Mouse (Mus musculus): ENCODE measurements around the gene S1pr2.
"Not testable (repeated sequence)": the region's sequence is repeated elsewhere in the genome, so short reads cannot be mapped to it uniquely, and the experiment has no call there.

Gene S1pr2

DNA sequence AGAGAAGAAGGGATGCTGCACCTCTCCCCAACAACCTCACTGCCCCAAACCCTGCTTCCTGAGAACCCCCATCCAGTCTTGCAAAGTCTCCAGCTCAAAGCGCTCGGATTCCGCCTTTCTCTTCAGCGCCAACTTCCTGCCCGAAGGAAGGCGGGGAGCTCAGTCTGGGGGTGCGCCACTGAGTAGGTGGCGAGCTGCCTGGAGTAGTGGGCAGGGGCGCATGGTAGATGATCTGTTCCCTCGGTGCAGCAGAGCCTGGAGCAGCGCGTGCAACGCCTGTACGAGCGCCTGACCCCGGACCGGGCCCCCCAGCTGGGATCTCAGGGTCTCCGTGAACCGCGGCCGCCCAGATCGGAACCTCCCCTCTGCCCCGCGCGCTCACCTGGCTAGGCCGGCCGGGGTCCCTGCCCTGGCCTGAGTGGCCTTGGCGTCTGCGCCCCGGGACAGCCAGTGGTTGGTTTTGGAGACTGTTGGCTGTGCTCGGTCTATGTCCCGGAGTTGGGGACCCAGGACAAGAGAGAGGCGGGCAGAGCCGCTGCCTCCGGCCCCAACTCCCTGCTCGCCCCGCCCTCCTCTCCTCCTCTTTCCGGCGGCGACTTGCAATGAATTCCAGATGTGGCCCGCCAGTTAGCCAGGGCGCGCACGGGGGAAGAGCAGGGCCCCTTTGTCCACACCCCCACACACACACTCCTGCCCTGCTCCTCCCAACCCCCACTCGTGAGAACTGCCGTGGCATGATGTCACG is at the start of gene S1pr2:
S1pr2 (minus strand) TSS at position 566 of the 745 bp plus-strand sequence.
- DNase-seq (ENCODE audit: low spot score): peak; percentile 71

DNA sequence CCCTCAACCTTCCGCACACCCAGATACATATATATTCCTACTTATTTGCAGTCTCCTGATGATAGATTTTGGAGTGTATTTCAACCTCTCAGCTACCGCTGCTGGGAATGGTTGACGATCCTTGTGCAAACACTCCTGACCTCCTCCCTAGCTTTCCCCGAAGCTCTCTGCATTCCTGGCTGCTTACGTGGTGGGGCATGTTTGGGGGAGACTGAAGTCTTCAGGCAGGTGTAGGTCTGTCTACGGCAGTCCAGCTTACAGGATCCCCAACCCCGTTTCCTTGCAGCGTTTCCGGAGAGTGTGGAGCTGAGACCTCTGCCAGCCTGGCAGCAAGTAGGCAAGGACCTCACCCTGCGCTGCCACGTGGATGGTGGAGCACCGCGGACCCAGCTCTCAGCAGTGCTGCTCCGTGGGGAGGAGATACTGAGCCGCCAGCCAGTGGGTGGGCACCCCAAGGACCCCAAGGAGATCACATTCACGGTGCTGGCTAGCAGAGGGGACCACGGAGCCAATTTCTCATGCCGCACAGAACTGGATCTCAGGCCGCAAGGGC is 48.8 kb upstream of the S1pr2 start:
- DNase-seq (ENCODE audit: low spot score): no peak

DNA sequence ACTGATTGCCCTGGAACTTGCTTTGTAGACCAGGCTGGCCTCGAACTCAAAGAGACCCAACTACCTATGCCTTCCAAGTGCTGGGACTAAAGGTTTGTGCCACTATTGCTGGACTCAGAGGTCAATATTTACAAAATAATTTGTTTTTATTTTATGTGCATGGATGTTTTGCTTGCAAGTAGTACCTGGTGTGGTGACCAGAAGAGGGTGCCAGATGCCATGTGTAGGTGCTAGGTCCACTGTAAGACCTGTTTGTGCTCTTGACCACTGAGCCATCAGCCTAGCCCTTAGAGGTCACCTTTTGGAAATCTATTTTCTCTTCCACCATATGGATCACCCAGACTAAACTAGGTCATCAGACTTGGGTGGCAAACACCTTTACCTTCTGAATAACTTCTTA is 46.1 kb upstream of the S1pr2 start:
- DNase-seq (ENCODE audit: low spot score): no peak

DNA sequence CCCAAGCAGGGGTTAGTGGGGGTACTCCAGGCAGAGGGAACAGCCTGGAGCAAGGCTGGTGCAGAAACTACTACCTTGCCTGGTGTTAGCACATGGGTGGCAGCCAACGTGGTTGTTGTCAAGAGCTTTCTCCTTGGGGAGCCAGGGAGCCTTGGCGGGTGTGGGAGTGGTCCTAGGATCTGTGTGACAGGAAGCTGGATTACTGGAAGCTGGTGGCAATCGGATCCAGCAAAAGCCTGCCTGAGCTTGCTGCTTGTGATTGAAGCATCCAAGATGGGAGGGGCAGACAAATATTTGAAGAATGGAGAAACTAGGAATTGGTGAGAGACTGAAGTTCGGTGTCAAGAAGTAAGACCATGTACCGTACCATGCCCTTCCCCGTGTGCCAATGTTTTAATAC is 45.7 kb upstream of the S1pr2 start:
- DNase-seq (ENCODE audit: low spot score): no peak

DNA sequence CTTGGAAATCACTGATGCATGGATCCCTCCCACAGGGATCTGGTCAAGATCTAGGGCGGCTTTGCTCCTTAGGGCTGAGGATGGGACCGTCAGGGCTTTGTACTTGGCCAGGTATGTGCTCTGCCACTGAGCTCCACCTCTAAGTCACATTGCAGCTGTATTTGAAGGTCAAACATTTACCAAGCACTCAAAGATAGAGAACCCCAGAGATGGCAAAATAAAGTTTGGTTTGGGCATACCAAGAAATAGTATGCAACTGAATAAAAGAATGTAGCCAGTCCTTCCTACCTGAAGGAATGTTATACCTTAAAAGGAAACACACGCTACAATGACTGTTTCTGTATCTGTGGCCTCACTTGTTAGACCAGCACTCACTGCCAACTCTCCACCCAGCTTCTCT is 44.8 kb upstream of the S1pr2 start:
- DNase-seq (ENCODE audit: low spot score): no peak

DNA sequence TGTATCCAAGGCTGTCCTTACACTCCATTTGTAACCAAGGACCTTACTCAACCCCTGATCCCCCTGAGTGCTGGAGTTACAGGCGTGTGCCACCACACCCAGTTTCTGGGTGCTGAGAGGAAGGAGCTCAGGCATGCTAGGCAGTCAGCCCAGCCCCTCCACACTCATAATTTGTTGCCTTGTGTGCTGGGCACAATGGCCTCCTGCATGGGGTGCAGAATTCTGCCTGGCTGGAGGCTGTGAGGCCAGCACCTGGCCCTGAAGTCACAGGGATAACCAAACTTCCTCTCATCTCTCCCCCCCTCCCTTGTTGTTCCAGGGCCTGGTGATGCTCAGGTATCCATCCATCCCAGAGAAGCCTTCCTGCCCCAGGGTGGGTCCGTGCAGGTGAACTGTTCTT is 42.0 kb upstream of the S1pr2 start:
- no peak for DNase-seq (ENCODE audit: low spot score)

DNA sequence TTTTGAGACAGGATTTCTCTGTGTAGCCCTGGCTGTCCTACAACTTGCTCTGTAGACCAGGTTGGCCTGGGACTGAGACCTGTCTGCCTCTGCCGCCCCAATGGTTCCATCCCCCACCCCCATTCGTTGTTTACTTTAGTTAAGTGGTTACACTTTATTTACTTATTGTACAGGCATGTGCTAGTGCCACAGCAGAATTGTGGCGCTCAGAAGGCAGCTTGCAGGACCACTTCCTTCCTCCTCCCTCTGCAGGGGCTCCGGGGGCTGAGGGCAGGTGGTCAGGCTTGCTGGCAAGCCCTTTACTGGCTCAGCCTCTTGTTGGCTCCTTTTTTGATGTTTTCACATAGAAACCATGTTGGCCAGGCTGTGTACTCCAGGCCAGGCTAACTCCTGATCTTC is 40.6 kb upstream of the S1pr2 start:
- DNase-seq (ENCODE audit: low spot score): no peak

DNA sequence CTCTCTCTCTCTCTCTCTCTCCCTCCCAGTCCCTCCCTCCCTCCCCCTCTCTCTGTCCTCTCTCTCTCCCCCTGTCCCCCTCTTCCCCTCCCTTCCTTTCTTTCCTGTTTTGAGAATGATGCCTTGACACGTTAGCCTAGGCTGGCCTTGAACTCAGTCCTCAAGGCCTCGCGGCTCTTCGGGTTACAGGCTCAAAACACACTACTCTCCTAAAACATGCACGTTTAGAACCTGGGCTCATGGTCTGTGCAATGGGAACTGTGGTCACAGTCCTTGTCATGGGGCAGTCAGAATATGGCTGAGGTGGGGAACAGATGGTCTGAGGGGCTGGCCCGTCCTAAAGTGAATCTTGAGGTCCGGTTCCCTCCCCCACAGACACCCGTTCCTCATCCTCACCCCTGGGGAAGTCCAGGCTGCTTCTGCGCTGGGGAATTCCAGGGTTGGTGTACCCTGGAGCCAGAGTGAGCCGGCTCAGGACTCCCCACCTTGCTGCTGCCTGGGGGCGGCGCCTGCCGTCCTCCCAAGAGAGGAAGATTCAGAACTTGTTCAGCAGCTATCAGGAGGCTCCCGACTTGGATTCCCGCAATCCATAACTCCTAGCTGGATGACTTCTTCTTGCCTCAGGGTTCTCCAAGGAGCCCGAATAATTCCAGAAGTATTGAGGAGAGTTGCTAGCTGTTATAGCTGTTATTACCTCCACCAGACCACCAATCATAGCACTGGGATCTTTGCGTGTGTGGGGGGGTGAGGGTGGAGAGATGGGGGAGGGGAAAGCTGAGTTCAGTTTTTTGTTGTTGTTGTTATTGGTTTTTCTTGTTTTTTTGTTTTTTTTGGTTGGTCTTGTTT is 40.0 kb upstream of the S1pr2 start:
- DNase-seq (ENCODE audit: low spot score): no peak

DNA sequence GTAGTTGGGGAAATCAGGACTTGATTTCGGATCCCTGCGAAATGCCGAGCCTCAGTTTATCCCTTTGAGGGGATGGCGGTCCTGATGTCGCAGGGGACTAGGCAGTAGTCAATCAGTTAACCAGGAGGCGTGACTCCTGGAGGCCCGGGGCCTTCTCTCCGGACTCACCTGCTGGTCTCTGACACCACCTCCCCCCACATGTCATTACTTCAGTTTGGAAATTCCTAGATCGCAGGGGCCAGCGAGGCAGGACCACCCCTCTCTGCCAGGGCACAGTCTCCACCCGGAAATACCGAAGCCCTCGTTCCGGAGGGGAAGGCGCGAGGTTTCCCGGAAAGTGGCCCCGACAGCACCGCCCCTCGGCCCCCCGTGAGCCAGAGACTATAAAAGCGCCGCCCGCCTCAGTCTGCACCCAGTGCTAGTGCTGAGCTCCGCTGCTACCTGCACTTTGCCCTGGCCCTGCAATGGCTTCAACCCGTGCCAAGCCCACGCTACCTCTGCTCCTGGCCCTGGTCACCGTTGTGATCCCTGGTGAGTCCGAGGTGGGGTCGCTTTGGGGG is 39.1 kb upstream of the S1pr2 start, which contains the start of gene Icam1:
Icam1 (plus strand) TSS at position 415 of the 560 bp plus-strand sequence.
- no peak for DNase-seq (ENCODE audit: low spot score)

DNA sequence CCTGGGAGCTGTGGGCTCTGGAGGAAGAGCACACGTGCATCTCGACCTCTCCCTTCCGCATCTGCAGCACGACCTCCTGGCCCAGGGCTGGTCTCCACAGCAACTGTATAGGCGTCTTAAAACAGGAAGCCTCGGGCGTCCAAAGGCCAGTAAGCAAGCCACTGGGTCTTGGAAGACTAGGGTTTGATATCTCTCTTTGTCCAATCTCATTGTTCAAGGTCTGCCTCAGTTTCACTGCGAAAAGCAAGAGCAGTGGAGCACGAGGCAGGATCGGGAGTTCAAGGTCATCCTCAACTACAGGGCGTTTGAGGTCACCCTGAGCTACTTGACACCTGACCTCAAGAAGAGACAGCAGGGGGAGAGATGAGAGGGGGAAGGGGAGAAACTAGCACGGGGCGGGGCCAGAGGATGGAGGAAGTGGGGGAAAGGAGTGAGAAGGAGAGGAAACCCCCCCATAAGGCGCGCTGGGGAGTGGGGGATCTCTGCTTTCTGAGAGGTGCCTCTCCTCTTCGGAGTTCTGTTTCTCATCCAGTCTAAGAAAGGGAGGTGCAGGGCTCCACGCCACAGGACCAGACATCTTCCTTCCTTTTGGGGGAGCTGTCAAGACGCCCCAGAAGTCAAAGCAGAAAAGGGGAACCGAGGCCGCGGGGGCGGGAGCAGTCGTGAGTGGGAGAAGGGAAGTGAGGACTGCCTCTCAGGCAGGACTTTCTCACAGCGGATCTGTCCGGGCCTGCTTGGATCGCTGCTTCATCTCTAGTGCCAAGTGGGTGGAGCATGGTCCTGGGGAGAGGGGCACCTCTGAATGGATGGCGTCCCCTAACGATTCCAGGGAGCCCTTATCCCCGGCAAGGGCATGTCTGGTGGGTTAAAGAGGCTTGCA is 38.4 kb upstream of the S1pr2 start:
- DNase-seq (ENCODE audit: low spot score): no peak

DNA sequence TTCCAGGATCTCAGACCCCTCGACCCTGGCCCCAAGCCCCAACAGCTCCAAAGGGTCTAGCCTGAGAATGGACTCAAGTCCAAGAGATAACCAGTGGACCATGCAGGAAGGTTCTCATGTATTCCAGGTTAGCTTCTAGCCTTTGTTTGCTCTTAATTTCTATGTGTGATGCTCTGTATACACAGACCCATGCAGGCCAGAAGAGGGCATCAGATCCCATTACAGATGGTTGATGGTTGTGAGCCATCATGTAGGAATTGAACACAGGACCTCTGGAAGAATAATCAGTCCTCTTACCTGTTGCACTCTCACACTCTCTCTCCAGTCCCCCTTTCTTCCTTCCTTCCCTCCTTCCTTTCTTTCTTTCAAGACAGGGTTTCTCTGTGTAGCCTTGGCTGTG is 35.8 kb upstream of the S1pr2 start:
- DNase-seq (ENCODE audit: low spot score): no peak

DNA sequence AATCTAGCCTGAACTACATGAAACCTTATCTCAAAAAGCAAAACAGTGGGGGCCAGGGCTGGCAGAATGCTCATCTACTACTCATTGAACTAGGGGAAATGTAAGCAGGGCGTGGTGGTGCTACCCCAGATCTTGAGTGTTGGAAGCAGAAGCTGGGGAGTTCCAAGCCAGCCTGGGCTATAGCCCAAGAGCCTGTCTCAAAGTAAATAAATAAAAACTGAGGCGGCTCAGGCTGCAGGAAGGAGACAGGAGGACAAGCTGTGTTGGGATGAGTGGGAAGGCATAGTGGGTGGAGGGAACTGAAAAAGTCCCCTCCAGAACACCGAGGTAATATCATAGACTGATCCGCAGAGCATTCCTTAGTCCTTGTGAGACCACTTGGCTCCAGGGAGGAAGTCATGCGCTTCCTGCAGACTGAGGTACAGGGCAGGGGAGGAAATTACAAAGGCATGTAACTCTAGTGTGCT is 35.3 kb upstream of the S1pr2 start:
- DNase-seq (ENCODE audit: low spot score): no peak

DNA sequence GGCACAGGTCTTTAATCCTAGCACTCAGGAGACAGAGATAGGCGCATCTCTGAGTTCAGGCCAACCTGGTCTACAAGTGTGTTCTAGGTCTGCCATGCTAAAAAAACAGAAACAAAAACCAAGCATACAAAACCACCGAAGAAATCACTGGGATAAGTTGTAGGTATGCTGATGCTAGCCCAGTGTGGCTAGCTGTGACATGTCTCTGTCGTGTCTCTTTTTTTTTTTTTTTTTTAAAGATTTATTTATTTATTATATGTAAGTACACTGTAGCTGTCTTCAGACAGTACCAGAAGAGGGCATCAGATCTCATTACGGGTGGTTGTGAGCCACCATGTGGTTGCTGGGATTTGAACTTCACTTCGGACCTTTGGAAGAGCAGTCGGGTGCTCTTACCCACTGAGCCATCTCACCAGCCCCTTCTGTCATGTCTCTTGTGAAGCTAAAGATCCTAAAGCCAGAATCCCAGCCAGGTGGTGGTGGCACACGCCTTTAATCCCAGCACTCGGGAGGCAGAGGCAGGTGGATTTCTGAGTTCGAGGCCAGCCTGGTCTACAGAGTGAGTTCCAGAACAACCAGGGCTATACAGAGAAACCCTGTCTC is 34.5 kb upstream of the S1pr2 start:
- not testable (repeated sequence) for DNase-seq (ENCODE audit: low spot score)

DNA sequence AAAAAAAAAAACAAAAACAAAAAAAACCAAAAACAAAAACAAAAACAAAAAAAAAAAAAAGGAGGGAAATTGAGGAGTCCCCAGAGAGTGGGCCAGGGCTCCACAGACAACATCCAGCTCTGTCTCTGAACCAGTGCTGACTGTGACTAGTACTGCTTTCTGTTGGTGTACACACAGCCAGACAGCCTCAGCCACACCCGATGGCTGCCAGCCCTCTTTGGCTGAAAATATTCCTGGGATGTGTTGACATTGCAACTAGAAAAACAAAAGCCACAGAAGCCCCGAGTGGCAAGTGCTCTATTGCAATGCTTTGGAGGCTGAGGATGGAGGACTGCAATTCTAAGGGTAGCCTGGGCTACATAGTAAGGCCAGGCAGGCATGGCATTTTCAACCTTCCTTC is 33.8 kb upstream of the S1pr2 start:
- DNase-seq (ENCODE audit: low spot score): no peak

DNA sequence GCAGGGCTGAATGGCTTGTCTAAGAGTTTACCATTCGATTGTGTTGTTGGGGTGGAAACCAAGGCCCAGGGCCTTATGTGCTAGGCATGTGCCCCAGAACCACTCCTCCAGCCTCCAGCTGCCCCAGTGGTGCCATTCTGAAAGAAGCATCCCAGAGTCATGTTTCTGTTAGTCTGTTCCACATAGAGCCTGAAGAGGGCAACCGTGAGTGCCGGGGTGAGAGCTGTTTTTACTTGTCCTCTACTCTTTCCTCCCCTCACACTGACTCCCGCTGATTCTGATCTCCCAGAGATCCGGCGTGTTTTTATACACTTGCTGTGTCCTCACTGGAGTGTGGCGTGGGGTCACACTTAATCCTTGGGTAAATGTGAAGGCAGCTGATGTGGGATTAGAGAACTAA is 31.4 kb upstream of the S1pr2 start:
- no peak for DNase-seq (ENCODE audit: low spot score)

DNA sequence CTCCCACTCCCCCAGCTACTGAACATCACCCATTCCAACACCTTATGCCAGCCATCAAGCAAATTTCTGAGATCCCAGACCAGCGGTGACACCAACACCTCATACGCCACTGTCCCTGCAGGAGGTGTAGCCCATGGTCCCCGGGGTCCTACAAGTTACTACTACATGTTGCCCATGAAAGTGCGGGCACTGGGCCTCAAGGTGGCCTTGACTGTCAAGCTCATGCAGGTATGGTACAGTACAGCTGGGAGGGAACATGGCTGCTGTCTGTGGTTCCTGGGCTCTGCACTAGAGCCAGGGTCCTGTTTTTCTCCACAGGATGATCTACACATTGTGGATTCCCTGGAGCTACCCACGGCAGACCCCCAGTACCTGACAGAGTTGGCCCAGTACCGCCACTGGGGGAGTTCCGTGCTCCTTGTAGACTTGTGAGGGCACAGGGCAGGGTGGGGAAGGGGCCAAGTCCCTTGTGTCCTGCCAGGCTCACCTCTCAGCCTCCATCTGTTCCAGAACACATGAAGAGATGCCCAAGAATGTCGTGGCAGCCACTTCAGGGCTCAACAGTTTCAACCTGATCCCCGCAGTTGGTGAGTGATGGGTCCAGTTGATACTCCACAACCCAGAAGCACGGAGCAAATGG is 30.9 kb upstream of the S1pr2 start:
- DNase-seq (ENCODE audit: low spot score): no peak

DNA sequence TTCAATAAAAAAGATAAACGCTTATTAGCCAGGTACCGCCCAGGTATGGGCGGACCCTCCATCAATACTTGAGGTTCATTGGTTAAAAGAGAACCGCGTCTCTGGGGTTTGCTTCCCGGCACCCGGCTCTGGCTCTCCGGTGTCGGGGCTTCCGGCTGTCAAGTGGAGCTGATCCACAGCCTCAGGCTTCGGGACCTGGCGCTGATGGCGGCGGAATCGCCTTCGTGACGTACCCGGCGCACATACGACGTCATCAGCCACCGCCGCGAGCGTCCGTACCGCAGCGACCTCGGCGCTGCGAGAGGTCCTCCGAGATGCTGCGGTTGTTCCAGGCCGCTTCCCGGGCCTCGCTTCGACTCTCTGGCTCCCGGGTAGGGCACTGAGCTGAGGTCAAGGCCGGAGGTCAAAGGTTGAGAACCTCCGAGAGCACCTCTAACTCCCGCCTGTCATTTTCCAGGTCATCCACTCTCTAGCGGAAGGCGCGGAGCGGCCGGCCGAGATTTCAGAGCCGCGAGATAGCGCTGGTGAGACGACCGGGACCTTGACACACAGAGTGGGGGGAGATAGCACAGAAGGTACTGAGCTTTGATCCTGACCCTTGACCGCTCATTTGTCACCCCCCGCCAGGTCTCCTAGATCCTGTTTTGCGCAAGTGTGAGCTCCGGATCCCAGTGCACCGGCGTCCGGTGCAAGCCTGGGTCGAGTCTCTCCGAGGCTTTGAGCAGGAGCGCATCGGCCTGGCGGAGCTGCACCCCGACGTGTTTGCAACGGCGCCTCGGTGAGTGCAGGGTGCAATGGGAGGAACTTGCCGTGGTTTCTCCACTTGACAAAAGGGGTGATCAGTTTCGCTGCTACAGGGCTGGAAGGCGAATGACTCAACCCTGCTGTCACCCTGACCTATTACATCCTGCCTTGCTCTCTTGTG is 26.3 kb upstream of the S1pr2 start, which contains the start of gene Mrpl4:
Mrpl4 (plus strand) TSS at position 112 of the 925 bp plus-strand sequence.
- peak; percentile 69 for DNase-seq (ENCODE audit: low spot score)

DNA sequence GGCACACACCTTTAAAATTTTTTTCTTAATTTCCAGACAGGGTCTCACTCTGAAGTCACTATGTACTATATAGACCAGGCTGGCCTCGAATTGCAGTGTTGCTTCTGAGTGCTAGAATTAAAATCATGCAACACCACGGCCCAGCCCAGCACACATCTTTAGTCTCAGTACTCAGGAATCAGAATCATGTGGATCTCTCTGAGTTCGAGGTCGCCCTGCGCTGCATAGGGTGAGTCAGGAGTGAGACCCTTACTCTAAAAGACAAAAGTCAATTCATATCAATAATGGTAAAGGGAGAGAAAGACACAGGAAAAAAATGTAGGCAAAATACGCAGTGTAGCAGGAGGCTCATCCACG is 25.7 kb upstream of the S1pr2 start:
- DNase-seq (ENCODE audit: low spot score): no peak

DNA sequence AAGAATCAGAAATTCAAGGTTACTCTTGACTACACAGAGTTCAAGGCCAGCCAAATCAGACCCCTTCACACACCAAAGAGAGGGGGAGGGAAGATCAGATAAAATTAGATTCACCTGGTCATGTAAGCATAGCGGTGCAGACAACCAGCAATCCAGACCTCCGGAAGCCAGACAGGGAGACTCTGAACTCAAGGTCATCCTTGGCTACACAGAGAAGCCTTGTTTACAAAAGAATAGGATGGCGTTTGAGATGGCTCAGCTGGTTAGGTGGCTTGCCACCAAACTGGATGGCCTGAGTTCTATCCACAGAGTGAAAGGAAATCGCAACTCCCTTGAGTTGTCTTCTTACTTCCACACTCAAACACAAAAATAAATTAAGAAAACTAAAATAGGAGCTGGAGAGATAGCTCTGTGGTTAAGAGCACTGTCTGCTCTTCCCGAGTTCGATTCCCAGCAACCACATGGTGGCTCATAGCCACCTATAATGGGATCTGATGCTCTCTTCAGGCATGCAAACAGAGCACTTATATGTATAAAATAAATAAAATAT is 25.1 kb upstream of the S1pr2 start:
- no peak for DNase-seq (ENCODE audit: low spot score)
